Mouse (Mus musculus) heart, adult 2 months (tissue): ENCODE measurements around the gene Msrb2. TPM values are rescaled to one million over a fixed set of nuclear protein-coding genes. Genes with fewer than 3 reads are reported as not detected.

Source experiments
- DNase-seq, 2 experiments: peaks; one replicate each; pipeline ENCODE4 v3.0.0; 2021
- H3K27ac ChIP-seq: fragments of 200-600 bp; 2 replicates; pipeline ENCODE4 v1.8.1; 2022
- H3K27me3 ChIP-seq: fragments of 200-500 bp; 2 replicates; pipeline ENCODE4 v1.6.1; 2012; ENCODE audit warnings: mild to moderate bottlenecking, low read length, inconsistent platforms, mixed read lengths; ENCODE audit not compliant: control insufficient read depth, insufficient read depth
- H3K36me3 ChIP-seq: fragments of 200-500 bp; 2 replicates; pipeline ENCODE4 v1.6.1; 2012; ENCODE audit warnings: low read length, inconsistent platforms; ENCODE audit not compliant: control insufficient read depth, insufficient read depth
- H3K4me1 ChIP-seq: fragments of 200-500 bp; 2 replicates; pipeline ENCODE4 v1.6.1; 2011; ENCODE audit warnings: low read length; ENCODE audit not compliant: control insufficient read depth, insufficient read depth
- H3K4me3 ChIP-seq: fragments of 200-600 bp; 2 replicates; pipeline ENCODE4 v1.8.1; 2022
- H3K79me2 ChIP-seq: fragments of 200-500 bp; replicated peaks from 2 replicates; pipeline ENCODE4 v1.6.1; 2012; ENCODE audit warnings: mild to moderate bottlenecking, inconsistent platforms, low read length, moderate library complexity, mixed read lengths; ENCODE audit not compliant: control insufficient read depth, insufficient read depth
- H3K9ac ChIP-seq: fragments of 200-500 bp; 2 replicates; pipeline ENCODE4 v1.6.1; 2012; ENCODE audit warnings: low read depth, mild to moderate bottlenecking, control low read depth, inconsistent platforms, low read length, mixed read lengths
- CTCF ChIP-seq: fragments of 200-600 bp; IDR thresholded peaks from 2 replicates; pipeline ENCODE4 v1.8.1; 2022; ENCODE audit warnings: antibody characterized with exemption, mild to moderate bottlenecking, moderate library complexity
- EP300 ChIP-seq: fragments of 200-500 bp; IDR thresholded peaks from 2 replicates; pipeline ENCODE4 v1.6.1; 2011; ENCODE audit warnings: low read depth, low read length, control low read depth; ENCODE audit not compliant: insufficient read depth
- POLR2A ChIP-seq: fragments of 200-500 bp; IDR thresholded peaks from 2 replicates; pipeline ENCODE4 v1.6.1; 2011; ENCODE audit warnings: mild to moderate bottlenecking, low read depth, low read length, control low read depth; ENCODE audit not compliant: insufficient read depth
- whole genome bisulfite sequencing: fragments of 180-500 bp; shearing (Covaris S2); methylation state at CpG from one replicate; pipeline ENCODE4 v1.1.7; 2018; 5-methylcytosine and 5-hydroxymethylcytosine counted together
- intact Hi-C: fragments of 180-260 bp; cut with DNase I; formaldehyde crosslinking; loops from one replicate; pipeline ENCODE4 v1.15.1; 2025
- polyA plus RNA-seq: library from polyadenylated mRNA; depleted of rRNA; stranded (reverse); fragments of >200 nt; gene quantifications from 2 replicates; pipeline ENCODE4 v1.2.3, GENCODE M21; 2012
- total RNA-seq, 2 experiments: library from RNA; stranded (reverse); gene quantifications; 2 replicates each; pipeline ENCODE4 v1.2.3; 2021

The Msrb2 gene
- total and polyA plus RNA-seq, 3 experiments, result 52.8 to 76.9 (median 64.0) TPM

DNA sequence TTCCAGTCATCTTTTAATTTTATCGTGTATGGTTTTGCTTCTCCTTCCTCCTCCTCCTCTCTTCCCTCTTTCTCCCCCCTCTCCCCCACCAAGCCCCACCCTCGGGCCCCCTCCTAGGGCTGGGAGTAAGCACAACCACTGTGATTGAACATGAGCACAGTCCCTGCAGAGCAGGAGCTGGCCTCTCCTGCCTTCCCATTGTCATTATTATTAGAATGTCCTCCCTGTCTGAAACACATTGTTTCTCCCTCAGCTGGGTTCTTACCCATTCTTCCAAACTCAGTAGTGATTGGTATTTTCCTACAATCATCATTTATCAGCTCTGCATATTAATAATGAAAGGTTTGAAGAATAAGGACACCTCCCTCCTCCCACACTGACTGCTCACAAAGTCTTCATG is 9.7 kb downstream of the Msrb2 start:
- intact Hi-C loops, result no loop called here
- TF ChIP-seq CTCF (no peak), EP300 (no peak), POLR2A (no peak)
- WGBS, result 42% methylated on average over 2 of the region's 2 CpGs

DNA sequence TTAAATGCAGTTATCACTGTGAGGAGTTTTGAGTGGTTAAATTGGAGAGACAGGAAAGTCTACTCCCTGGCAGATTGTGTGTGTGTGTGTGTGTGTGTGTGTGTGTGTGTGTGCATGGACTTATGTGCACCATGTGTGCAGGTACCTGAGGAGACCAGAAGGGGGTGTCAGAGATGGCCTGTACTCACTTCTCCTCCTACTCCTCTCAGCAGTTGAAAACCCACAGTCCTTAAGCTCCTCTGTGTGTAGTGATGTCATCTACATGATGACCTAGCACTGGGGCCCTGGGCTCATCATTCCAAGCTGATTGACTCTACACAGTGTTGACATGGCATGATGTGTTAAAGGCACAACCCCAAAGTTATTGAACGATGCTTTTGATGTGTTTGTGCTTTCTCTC is 11.0 kb downstream of the Msrb2 start:
- Histone ChIP-seq H3K27ac (no peak overlapping the region), H3K27me3 (no peaks in the 10 kb centered on the region), H3K79me2 (no peaks in the 10 kb centered on the region), H3K4me1 (no peaks in the 10 kb centered on the region), H3K9ac (no peak overlapping the region), H3K36me3 (no peaks in the 10 kb centered on the region), H3K4me3 (no peak overlapping the region)
- intact Hi-C loops, result no loop called here
- WGBS, result 74% methylated on average over 1 of the region's 1 CpGs
- DNase-seq, result no peak
- no peak for TF ChIP-seq CTCF
- no peak for TF ChIP-seq EP300
- TF ChIP-seq POLR2A, result no peak

More for the DNA sequence above, 9.7 kb downstream of the Msrb2 start:
- no peaks in the 10 kb centered on the region for H3K4me1 ChIP-seq
- H3K4me3 ChIP-seq, result no peak overlapping the region
- H3K27ac ChIP-seq, result no peak overlapping the region
- DNase-seq, result no peak
- no peak overlapping the region for H3K9ac ChIP-seq
- H3K27me3 ChIP-seq, result no peaks in the 10 kb centered on the region
- H3K79me2 ChIP-seq, result no peaks in the 10 kb centered on the region
- H3K36me3 ChIP-seq, result no peaks in the 10 kb centered on the region

- no peaks in the 10 kb centered on the region for H3K36me3 ChIP-seq
- H3K79me2 ChIP-seq, result no peaks in the 10 kb centered on the region
- no peak for DNase-seq
- WGBS, result 70% methylated on average over 4 of the region's 4 CpGs
- intact Hi-C loops, result no loop called here
- H3K27ac ChIP-seq, result no peak overlapping the region
- H3K9ac ChIP-seq, result no peak overlapping the region
- no peak overlapping the region for H3K4me3 ChIP-seq
- no peaks in the 10 kb centered on the region for H3K4me1 ChIP-seq
- no peak for TF ChIP-seq POLR2A
- no peak for TF ChIP-seq CTCF
- no peak for TF ChIP-seq EP300
- no peaks in the 10 kb centered on the region for H3K27me3 ChIP-seq
These were observed 11.8 kb downstream of the Msrb2 start for GRCm38 (mm10) chr2:19383006-19383405.

DNA sequence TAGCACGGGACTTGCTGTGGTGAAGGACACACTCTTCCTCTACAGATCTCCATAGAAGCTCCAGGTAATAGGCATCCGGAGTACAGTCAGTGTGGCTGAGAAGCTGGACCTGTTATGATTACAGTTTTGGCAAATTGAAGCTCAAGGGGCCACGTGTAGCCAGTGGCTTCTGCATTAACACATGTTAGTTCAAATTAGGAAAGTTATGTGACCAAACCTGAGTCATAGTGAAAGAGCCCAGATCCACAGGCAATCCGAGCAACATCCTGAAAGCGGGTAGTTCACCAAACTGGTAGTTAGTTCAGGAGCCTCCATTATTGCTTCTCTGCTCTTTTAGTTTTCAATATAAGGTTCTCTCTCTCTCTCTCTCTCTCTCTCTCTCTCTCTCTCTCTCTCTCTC is 14.5 kb downstream of the Msrb2 start:
- no peak for TF ChIP-seq POLR2A
- TF ChIP-seq EP300, result no peak
- TF ChIP-seq CTCF, result no peak
- 82% methylated on average over 5 of the region's 5 CpGs for WGBS
- no peak overlapping the region for H3K9ac ChIP-seq
- no peaks in the 10 kb centered on the region for H3K36me3 ChIP-seq
- no peaks in the 10 kb centered on the region for H3K4me1 ChIP-seq
- no peaks in the 10 kb centered on the region for H3K79me2 ChIP-seq
- H3K27me3 ChIP-seq, result no peaks in the 10 kb centered on the region
- intact Hi-C loops, result no loop called here
- no peak overlapping the region for H3K4me3 ChIP-seq
- DNase-seq, result no peak
- no peak overlapping the region for H3K27ac ChIP-seq

GRCm38 (mm10) chr2:19388329-19389103 is 17.3 kb downstream of the Msrb2 start:
- Histone ChIP-seq H3K9ac (no peak overlapping the region), H3K27me3 (no peaks in the 10 kb centered on the region), H3K36me3 (no peaks in the 10 kb centered on the region), H3K79me2 (no peaks in the 10 kb centered on the region), H3K4me1 (no peaks in the 10 kb centered on the region), H3K27ac (no peak overlapping the region), H3K4me3 (no peak overlapping the region)
- 58% methylated on average over 12 of the region's 12 CpGs for WGBS
- intact Hi-C loops, result no loop called here
- no peak for TF ChIP-seq CTCF
- TF ChIP-seq EP300, result no peak
- TF ChIP-seq POLR2A, result no peak
- peak in 1 of 2 experiments; percentile 22 for DNase-seq

DNA sequence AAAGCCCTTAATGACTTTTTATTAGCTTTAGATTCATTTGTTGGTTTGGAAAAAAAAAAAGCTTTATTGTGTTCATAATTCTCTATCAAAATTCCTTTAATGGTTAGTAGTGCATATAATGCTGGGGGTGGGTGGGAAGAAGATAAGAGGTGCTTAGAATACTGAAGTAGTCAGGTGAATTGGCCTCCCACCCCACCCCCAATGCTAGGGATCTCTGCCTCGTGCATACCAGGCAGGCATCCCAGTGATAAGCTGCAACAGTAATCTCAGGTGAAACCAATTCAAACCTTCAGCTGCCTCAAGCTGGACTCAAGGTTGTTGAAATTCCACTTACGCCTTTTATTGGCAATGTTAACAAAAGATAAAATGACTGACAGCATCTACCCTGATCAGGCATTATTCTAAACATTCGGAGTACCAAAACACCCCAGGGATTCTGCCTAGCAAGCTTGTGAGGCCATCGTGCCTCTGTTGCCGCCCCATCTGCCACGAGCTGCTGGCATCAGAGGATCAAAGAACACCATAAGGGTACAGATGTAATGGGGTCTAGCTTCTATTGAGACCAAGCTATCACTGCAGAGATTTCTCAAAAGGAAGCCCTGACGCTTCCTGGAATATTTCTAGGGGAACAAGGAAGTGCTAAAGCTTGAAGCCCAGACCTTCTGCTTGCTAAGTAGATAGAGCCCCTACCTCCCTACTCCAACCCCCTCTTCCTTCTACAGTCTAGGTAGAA is 19.3 kb downstream of the Msrb2 start:
- no peaks in the 10 kb centered on the region for H3K27me3 ChIP-seq
- H3K4me1 ChIP-seq, result no peaks in the 10 kb centered on the region
- WGBS, result 69% methylated on average over 7 of the region's 7 CpGs
- no peak for TF ChIP-seq POLR2A
- no peak for TF ChIP-seq CTCF
- no peak for TF ChIP-seq EP300
- H3K79me2 ChIP-seq, result no peaks in the 10 kb centered on the region
- intact Hi-C loops, result no loop called here
- H3K4me3 ChIP-seq, result no peak overlapping the region
- no peak overlapping the region for H3K27ac ChIP-seq
- H3K36me3 ChIP-seq, result no peaks in the 10 kb centered on the region
- DNase-seq, result no peak
- H3K9ac ChIP-seq, result no peak overlapping the region
